Mouse (Mus musculus) spleen, postnatal 4 days (tissue): ENCODE results near the gene Ptpra.

Experiments
- DNase-seq, 2 experiments: peaks; one replicate each; pipeline ENCODE4 v3.0.0; 2022; ENCODE audit warnings: low spot score in 2 of 2

Gene Ptpra

DNA sequence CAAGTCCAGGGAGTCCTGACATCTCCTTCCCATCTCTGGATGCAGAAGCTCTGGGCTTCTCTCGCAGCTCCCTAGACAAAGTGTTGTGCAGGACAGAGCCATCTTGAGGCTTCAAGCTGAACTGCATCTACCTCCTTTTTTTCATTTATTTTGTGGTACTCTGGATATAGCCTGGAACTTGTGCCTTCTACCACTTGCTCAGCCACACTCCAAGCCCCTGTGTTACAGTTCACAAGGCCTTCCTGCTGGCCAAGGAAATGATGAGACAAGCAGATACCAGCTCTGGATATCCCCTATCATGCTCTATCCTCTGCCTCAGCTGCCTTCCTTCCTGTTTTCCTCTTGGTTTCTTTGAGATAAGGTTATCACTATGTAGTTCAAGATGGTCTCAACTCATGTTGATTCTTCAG, 147.5 kb downstream of the Ptpra start:
- no peak for DNase-seq

- no peak for DNase-seq
Observed at GRCm38 (mm10) chr2:130598399-130598798, 148.3 kb downstream of the Ptpra start.

DNA sequence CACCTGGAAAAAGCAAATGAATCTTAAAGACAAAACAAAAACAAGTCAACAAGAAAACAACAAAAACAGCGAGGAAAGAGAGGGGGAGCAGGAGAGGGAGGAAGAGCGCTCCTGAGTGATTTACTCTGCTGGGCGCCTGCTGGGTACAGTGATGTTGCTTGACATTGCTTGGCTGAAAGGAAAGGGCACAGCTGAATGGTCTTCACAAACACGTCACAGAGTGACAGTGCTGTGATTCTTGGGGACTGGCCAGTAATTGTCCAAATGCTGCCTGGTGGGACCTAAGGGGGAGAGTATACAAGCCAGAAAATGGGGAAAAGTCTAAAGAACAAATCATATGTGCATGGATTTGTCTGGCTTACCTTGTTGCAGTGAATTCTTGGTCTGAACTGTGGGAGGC, 152.1 kb downstream of the Ptpra start:
- no peak for DNase-seq
